Mouse (Mus musculus) liver, postnatal 0 days (tissue): ENCODE measurements at regions not wholly inside any gene's neighbourhood (a gene's known extent, or its start where the extent isn't known, plus 50 kb on each side); places are given as distances from the start of the nearest gene placed in this dataset.

Experiments used
- ATAC-seq: fragments of 200-750 bp; cut with Nextera tagmentation; 2 replicates; pipeline ENCODE4 v1.8.0; 2017; ENCODE audit warnings: mild to moderate bottlenecking, moderate library complexity
- DNase-seq: peaks from one replicate; pipeline ENCODE4 v3.0.0-alpha.2; 2016
- H3K27ac ChIP-seq: fragments of 300-500 bp; sonication (generic); 2 replicates; pipeline ENCODE4 v1.5.1; 2014; ENCODE audit warnings: antibody characterized with exemption, moderate library complexity, mild to moderate bottlenecking, low read depth
- H3K27me3 ChIP-seq: fragments of 300-500 bp; sonication (generic); 2 replicates; pipeline ENCODE4 v1.6.1; 2014; ENCODE audit warnings: low read length, control low read depth, mixed read lengths; ENCODE audit not compliant: insufficient read depth
- H3K36me3 ChIP-seq: fragments of 300-500 bp; sonication (generic); replicated peaks from 2 replicates; pipeline ENCODE4 v1.6.1; 2014; ENCODE audit warnings: mild to moderate bottlenecking, control low read depth, low read length, moderate library complexity, mixed read lengths; ENCODE audit not compliant: insufficient read depth
- H3K4me1 ChIP-seq: fragments of 300-500 bp; sonication (generic); 2 replicates; pipeline ENCODE4 v1.6.1; 2014; ENCODE audit warnings: antibody characterized with exemption, mild to moderate bottlenecking, control low read depth; ENCODE audit not compliant: insufficient read depth
- H3K4me2 ChIP-seq: fragments of 300-500 bp; sonication (generic); 2 replicates; pipeline ENCODE4 v1.6.1; 2014; ENCODE audit warnings: low read depth, mild to moderate bottlenecking, low read length, moderate library complexity, mixed read lengths
- H3K4me3 ChIP-seq: fragments of 300-500 bp; sonication (generic); 2 replicates; pipeline ENCODE4 v1.5.1; 2014; ENCODE audit warnings: low read depth, low read length
- H3K9ac ChIP-seq: fragments of 300-500 bp; sonication (generic); replicated peaks from 2 replicates; pipeline ENCODE4 v1.6.1; 2014; ENCODE audit warnings: mild to moderate bottlenecking, moderate library complexity
- H3K9me3 ChIP-seq: fragments of 300-500 bp; sonication (generic); 2 replicates; pipeline ENCODE4 v1.6.1; 2016; ENCODE audit warnings: mild to moderate bottlenecking, control low read depth, low read length, mixed read lengths
- CTCF ChIP-seq: sonication (generic); IDR thresholded peaks from 2 replicates; pipeline ENCODE4 v1.5.1; 2016; ENCODE audit warnings: antibody characterized with exemption, low read depth
- EP300 ChIP-seq: IDR thresholded peaks from 2 replicates; pipeline ENCODE4 v1.6.1; 2016; ENCODE audit warnings: antibody characterized with exemption, low read depth, mild to moderate bottlenecking
- WGBS: fragments of 180-500 bp; shearing (Covaris S2); extraction: QIAGEN DNeasy Blood & Tissue Kit; methylation state at CpG from one replicate; pipeline ENCODE4 v1.1.7; 2014; ENCODE audit not compliant: insufficient replicate concordance; 5-methylcytosine and 5-hydroxymethylcytosine counted together

- H3K4me2 ChIP-seq = no peak overlapping the region
- DNase-seq (no peak), ATAC-seq (no peak)
- H3K9ac ChIP-seq = no peak overlapping the region
- no peaks in the 10 kb centered on the region for H3K27me3 ChIP-seq
- no peak overlapping the region for H3K27ac ChIP-seq
- H3K4me3 ChIP-seq = no peak overlapping the region
- WGBS = 77% methylated on average over 6 of the region's 6 CpGs
- H3K9me3 ChIP-seq = no peaks in the 10 kb centered on the region
- H3K36me3 ChIP-seq = no peaks in the 10 kb centered on the region
- no peak for TF ChIP-seq CTCF
- TF ChIP-seq EP300 = no peak
- no peaks in the 10 kb centered on the region for H3K4me1 ChIP-seq
Observed at GRCm38 (mm10) chr3:34869911-34870310, 219.7 kb downstream of the Sox2 start.

- DNase-seq (no peak), ATAC-seq (no peak)
- no peak overlapping the region for H3K4me3 ChIP-seq
- 72% methylated on average over 5 of the region's 5 CpGs for WGBS
- H3K4me1 ChIP-seq = no peaks in the 10 kb centered on the region
- H3K36me3 ChIP-seq = no peaks in the 10 kb centered on the region
- no peak overlapping the region for H3K27ac ChIP-seq
- no peak overlapping the region for H3K9ac ChIP-seq
- no peaks in the 10 kb centered on the region for H3K9me3 ChIP-seq
- no peaks in the 10 kb centered on the region for H3K27me3 ChIP-seq
- H3K4me2 ChIP-seq = no peak overlapping the region
- TF ChIP-seq EP300 (no peak), CTCF (no peak)
Observed at GRCm38 (mm10) chr3:34885137-34885536, 234.9 kb downstream of the Sox2 start.

GRCm38 (mm10) chr3:34893381-34893780 is 243.2 kb downstream of the Sox2 start:
- H3K27ac ChIP-seq = no peak overlapping the region
- no peak for TF ChIP-seq EP300
- TF ChIP-seq CTCF = no peak
- 75% methylated on average over 5 of the region's 5 CpGs for WGBS
- H3K9me3 ChIP-seq = no peaks in the 10 kb centered on the region
- DNase-seq (no peak), ATAC-seq (no peak)
- H3K4me3 ChIP-seq = no peak overlapping the region
- no peak overlapping the region for H3K9ac ChIP-seq
- no peaks in the 10 kb centered on the region for H3K27me3 ChIP-seq
- H3K4me1 ChIP-seq = no peaks in the 10 kb centered on the region
- no peak overlapping the region for H3K4me2 ChIP-seq
- H3K36me3 ChIP-seq = no peaks in the 10 kb centered on the region

- Histone ChIP-seq H3K27ac (no peak overlapping the region), H3K36me3 (no peaks in the 10 kb centered on the region), H3K4me1 (no peaks in the 10 kb centered on the region), H3K9ac (no peak overlapping the region), H3K4me3 (no peak overlapping the region), H3K9me3 (no peaks in the 10 kb centered on the region), H3K27me3 (no peaks in the 10 kb centered on the region), H3K4me2 (no peak overlapping the region)
- 59% methylated on average over 8 of the region's 8 CpGs for WGBS
- DNase-seq (no peak), ATAC-seq (no peak)
- no peak for TF ChIP-seq CTCF
Observed at GRCm38 (mm10) chr3:34903106-34903505, 252.9 kb downstream of the Sox2 start.

- ATAC-seq (no peak), DNase-seq (no peak)
- H3K9me3 ChIP-seq = no peaks in the 10 kb centered on the region
- no peak overlapping the region for H3K27ac ChIP-seq
- TF ChIP-seq EP300 (no peak), CTCF (no peak)
- H3K9ac ChIP-seq = no peak overlapping the region
- 60% methylated on average over 5 of the region's 5 CpGs for WGBS
- H3K36me3 ChIP-seq = no peaks in the 10 kb centered on the region
- no peaks in the 10 kb centered on the region for H3K4me1 ChIP-seq
- H3K4me3 ChIP-seq = no peak overlapping the region
- no peaks in the 10 kb centered on the region for H3K27me3 ChIP-seq
- H3K4me2 ChIP-seq = no peak overlapping the region
Observed at GRCm38 (mm10) chr3:34908489-34908888, 258.3 kb downstream of the Sox2 start.

DNA sequence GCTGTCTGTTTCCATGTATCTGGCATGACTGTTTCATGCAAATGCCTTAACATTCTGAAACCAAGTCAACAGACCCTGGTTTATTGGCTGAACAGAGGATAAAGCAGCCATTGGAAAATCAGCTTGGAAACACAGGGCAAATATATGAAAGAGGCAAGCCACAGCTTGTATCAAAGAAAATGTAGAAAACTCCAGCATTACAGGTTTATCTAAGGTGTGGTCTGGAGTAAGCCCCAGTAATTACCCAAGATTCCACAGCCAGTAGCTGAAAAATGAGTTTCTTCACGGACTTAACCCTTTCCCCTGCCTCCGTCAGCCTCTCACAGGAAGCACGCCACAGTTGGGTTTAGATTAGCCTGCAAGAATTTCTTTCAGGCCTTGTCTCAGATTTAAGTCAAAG is 259.1 kb downstream of the Sox2 start:
- Histone ChIP-seq H3K9ac (no peak overlapping the region), H3K27me3 (no peaks in the 10 kb centered on the region), H3K36me3 (no peaks in the 10 kb centered on the region), H3K4me2 (no peak overlapping the region), H3K4me1 (no peaks in the 10 kb centered on the region), H3K9me3 (no peaks in the 10 kb centered on the region), H3K27ac (no peak overlapping the region), H3K4me3 (no peak overlapping the region)
- TF ChIP-seq EP300 = no peak
- no peak for TF ChIP-seq CTCF
- no peak for DNase-seq
- WGBS = 60% methylated on average over 3 of the region's 3 CpGs
- ATAC-seq = no peak

GRCm38 (mm10) chr3:34918326-34918932 is 268.2 kb downstream of the Sox2 start:
- no peak overlapping the region for H3K4me2 ChIP-seq
- WGBS = 58% methylated on average over 6 of the region's 6 CpGs
- H3K9ac ChIP-seq = no peak overlapping the region
- ATAC-seq (no peak), DNase-seq (no peak)
- H3K4me3 ChIP-seq = no peak overlapping the region
- no peaks in the 10 kb centered on the region for H3K27me3 ChIP-seq
- H3K4me1 ChIP-seq = no peaks in the 10 kb centered on the region
- no peaks in the 10 kb centered on the region for H3K9me3 ChIP-seq
- no peak for TF ChIP-seq CTCF
- no peak for TF ChIP-seq EP300
- no peaks in the 10 kb centered on the region for H3K36me3 ChIP-seq
- H3K27ac ChIP-seq = no peak overlapping the region
